Mouse (Mus musculus) G1E (cell line): ENCODE data around the gene Accs.

Experiments used
- CTCF ChIP-seq: IDR thresholded peaks from 2 replicates; pipeline ENCODE4 v1.5.1; 2012; ENCODE audit warnings: low read depth, low read length, inconsistent platforms, mixed read lengths
- GATA1 ChIP-seq: IDR thresholded peaks from 2 replicates; pipeline ENCODE4 v1.6.1; 2012; ENCODE audit warnings: borderline replicate concordance, low read length, inconsistent platforms, mixed read lengths
- TAL1 ChIP-seq: conservative IDR thresholded peaks from 2 replicates; pipeline ENCODE4 v1.6.1; 2012; ENCODE audit warnings: low read depth, low read length, inconsistent platforms, mixed read lengths

DNA sequence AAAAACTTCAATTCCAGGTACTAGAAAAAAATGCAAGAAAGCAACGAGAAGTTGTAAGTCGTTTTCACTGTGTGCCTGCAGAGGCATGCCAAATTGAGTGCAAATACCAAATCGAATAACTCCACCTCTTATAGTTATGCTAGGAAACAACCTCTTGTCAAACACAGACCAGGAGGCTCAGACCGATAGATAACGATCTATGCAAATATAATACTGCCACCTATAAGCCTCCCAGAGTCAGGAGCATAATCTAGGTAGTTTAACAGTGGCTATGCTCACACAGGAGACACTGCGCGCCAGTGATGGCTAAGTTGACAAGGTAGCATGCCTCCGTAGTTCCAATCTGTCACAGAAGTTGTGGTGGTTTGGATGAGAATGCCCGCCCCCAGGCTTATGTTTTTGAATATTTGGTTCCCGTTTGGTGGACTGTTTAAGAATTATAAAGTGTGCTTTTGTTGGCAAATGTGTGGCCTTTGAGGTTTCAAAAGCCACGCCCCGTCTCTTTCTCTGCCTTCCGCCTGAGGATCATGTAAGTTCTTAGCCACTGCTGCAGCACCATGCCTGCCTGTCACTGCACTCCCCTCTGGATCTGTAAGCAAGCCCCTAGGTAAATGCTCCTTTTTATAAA is 688 bp upstream of the Accs start:
- TF ChIP-seq CTCF, result no peak
- no peak for TF ChIP-seq TAL1
- TF ChIP-seq GATA1, result no peak
